Mouse (Mus musculus) hematopoietic stem cell, adult 5-6 weeks (primary cell): ENCODE measurements around the gene Gpr156. TPM values are rescaled to one million over a fixed set of nuclear protein-coding genes. Genes with fewer than 3 reads are reported as not detected.
A peak's percentile ranks its signal among the peaks of the same experiment; 100 is the strongest.
"Not testable (repeated sequence)": the region's sequence is repeated elsewhere in the genome, so short reads cannot be mapped to it uniquely, and the experiment has no call there.

Source experiments
- ATAC-seq, 2 experiments: fragments of 125-278 bp in 1 of 2; replicated peaks in 1 of 2; 2 replicates each; pipeline ENCODE4 v1.8.0; 2016 to 2017; ENCODE audit warnings: inconsistent platforms in 2 of 2, mild to moderate bottlenecking in 2 of 2, moderate number of reproducible peaks in 2 of 2, low read depth in 1 of 2, moderate TSS enrichment in 1 of 2; ENCODE audit not compliant: low FRiP score in 2 of 2, poor library complexity in 2 of 2, severe bottlenecking in 2 of 2, insufficient read depth in 1 of 2, low TSS enrichment in 1 of 2
- total RNA-seq: library from RNA; stranded (forward); fragments of 172-1452, 232-1000 nt; gene quantifications from 2 replicates; pipeline ENCODE4 v1.2.3, GENCODE M21; 2017

Gene Gpr156
- total RNA-seq, 1 experiment from 2014 or later = not detected

GRCm38 (mm10) chr16:37945031-37945796 lies 28.9 kb downstream of the Gpr156 start:
- ATAC-seq = no peak

DNA sequence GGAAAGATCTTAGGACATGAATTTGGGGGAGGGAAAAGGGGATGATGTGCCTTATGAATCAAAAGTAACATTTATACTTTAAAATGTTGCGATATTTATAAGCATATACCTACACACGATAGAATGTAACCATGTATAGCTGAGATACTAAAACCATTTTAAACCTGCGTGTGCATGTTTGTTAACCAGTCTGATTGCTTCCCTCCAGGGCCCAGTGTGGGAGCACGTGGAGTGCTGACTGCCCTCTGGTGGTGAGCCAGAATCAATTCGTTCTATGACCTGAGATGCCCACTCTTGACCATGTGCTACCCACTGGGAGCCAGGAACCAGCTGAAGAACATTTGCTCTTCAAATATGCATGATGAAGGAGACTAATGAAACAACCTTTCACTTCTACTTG lies 30.9 kb downstream of the Gpr156 start:
- ATAC-seq = peak; percentile 85 to 89

- no peak for ATAC-seq
These were observed 32.1 kb downstream of the Gpr156 start for GRCm38 (mm10) chr16:37948365-37948764.

- no peak for ATAC-seq
These were observed 34.9 kb downstream of the Gpr156 start for GRCm38 (mm10) chr16:37951171-37951570.

- no peak for ATAC-seq
These were observed 36.9 kb downstream of the Gpr156 start for GRCm38 (mm10) chr16:37953186-37953585.

DNA sequence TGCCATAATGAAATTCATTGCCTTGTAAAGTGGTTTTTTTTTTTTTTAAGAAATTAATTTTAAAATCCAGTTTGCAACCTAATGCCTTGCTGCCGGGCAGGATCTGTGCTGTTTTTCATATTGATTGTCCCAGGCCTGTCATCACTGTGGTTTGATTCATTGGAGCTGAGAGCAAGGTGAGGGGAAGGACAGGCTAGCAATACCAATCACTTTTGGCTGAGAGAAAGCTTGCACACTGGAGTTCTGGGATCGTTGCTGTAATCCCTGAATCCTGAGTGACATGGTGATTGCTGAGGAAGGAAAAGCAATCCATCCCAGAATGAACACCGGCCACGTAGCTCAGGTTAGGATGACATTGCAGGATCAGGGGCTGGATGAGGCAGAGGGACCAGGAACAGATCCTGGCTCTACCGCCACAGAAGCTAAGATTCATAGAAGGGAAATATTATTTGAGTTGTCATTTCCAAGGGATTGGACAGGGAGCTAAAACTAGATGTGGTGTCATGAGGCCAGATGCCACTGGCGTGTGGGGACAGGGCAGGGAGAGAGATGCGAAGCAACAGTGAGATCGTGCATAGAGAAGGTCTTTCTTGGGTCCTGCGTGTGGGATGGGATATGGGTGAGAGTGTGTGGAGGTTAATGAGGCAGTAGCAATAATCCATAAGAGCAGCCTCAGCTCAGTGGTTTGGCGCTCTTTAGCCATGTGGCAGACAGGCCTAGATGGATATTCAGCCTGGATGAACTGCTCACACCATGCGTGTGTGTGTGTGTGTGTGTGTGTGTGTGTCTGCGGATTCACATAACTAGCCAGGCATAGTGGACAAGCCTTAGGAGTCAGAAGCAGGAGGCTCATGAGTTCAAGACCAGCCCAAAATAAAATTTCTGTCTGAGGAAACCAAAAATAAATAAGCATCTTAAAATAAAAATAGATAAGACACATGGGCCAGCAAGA lies 38.0 kb downstream of the Gpr156 start:
- no peak for ATAC-seq

- no peak for ATAC-seq
These were observed 39.1 kb downstream of the Gpr156 start for GRCm38 (mm10) chr16:37955336-37955917.

GRCm38 (mm10) chr16:37956076-37956676 lies 39.9 kb downstream of the Gpr156 start:
- 0 out of 4 replicates have a peak, but pooled peaks of 1 of the 2 experiments have one; percentile 12 for ATAC-seq

- ATAC-seq = no peak
These were observed 40.5 kb downstream of the Gpr156 start for GRCm38 (mm10) chr16:37956751-37957150.

GRCm38 (mm10) chr16:37962696-37963095 lies 46.4 kb downstream of the Gpr156 start:
- ATAC-seq = not testable (repeated sequence)

DNA sequence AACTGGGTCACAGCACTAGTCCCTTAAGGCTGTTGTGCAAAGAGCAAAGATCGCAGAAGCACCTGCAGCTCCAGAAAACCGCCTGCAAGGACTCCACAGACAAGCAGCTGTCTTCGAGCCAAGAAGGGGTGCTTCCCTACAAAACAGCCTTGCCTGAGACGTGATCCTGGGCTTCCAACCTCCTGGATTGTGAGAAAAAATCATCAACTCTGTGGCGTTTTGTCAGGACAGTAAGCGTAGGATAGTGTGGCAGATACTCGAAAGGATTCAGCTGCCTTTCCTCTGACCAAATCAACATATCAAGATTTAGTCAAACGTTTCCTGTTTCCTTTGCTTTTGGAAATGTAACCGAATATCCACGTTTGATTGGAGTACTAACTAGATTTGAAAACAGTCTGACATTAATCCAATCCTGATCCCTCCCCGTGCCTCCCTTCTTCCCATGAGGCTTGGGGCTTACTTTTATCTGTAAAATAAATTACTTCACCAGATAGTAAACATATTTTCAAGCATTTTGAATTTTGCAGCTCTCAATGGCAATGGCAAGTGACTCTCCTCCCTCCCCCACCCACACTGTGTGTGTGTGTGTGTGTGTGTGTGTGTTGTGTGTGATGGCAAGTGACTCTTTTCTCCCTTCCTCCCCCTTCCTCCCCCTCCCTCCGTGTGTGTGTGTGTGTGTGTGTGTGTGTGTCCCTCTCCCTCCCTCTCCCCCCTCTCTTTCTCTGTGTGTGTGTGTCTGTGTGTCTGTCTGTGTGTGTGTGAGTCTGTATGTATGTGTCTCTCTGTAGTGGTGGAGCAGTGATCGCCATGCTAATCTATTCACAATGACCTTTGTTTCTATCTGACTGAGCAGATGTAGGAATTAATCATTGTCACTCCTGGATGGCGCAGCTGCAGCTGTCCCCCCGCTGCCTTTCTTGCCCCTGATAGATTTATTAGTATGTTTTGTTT lies 47.3 kb downstream of the Gpr156 start:
- 0 out of 4 replicates have a peak, but pooled peaks of 1 of the 2 experiments have one; percentile 14 for ATAC-seq

DNA sequence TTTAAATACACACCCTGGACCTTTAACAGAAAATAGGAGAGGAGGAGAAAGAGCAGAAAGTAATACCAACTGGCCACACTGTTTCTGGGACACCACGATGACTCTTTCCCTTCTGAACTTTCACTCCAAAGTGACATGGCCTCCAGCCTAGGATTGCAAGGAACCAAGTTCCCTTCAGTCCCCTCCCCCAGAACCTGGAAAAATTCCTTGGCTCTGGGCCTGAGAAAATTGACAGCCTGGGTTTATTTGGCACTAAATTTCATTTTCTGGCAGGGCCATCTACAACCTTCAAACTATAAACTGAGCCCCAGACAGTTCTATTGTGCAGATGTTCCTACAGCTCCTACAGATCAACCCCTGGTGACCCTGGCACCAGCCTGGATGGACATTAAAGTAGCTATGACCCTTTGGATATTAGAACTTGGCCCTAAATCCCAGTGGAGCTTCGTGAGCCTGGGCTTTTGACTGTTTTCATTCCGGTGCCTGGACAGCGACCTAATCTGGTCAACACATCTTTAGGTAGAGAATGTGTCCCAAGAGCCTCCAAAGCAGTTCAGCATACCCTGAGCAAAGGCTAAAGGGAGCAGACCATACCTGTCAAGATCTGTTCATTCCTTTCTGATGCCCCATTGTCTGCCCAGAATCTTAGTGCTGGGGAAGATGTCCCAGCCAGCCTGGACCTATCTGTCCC lies 48.2 kb downstream of the Gpr156 start:
- no peak for ATAC-seq

DNA sequence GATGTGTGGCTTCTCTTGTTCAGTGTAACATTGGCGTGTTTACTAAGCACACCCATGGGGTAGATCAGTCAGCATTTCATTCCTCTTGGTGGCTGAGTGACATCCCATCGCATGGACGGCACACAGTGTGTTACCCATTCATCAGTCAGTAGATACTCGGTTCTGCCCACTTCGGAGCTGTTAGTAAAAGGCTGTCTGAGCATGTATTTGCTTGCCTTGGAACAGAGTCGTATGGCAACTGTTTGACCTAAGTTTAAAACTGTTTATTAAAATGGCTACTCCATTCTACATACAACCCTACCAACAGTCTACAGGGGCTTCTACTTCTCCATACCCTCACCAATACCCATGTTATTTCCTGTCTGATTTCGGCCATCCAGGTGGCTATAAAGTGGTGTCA lies 50.6 kb downstream of the Gpr156 start:
- no peak for ATAC-seq

- no peak for ATAC-seq
These were observed 51.1 kb downstream of the Gpr156 start for GRCm38 (mm10) chr16:37967415-37967814.

- no peak for ATAC-seq
These were observed 55.2 kb downstream of the Gpr156 start for GRCm38 (mm10) chr16:37971522-37971921.

GRCm38 (mm10) chr16:37972357-37972756 lies 56.1 kb downstream of the Gpr156 start:
- no peak for ATAC-seq
